Mouse (Mus musculus): ENCODE results near the gene Entpd2.

GRCm38 (mm10) chr2:25403994-25404393, 8.3 kb downstream of the Entpd2 start:
- TF ChIP-seq CTCF (IDR thresholded peaks at IDR 0.05; ENCODE audit: insufficient read depth, low read depth, low read length): no peak
- TF ChIP-seq POLR2A (IDR thresholded peaks at IDR 0.05; ENCODE audit: insufficient read depth, low read depth, low read length): no peak
